Mouse (Mus musculus): ENCODE measurements around the gene Caprin2.

GRCm38 (mm10) chr6:148826119-148826518 lies 69.9 kb downstream of the Caprin2 start:
- TF ChIP-seq HCFC1 (IDR thresholded peaks at IDR 0.05; ENCODE audit: low read depth, low read length) (no peak), SMC3 (IDR thresholded peaks at IDR 0.05; ENCODE audit: low read depth, low read length) (no peak), ZMIZ1 (IDR thresholded peaks at IDR 0.05; ENCODE audit: low read depth, low read length) (no peak), POLR2A (IDR thresholded peaks at IDR 0.05; ENCODE audit: control insufficient read depth in 1 of 2, insufficient read depth in 1 of 2, low read depth in 1 of 2, low read length in 2 of 2, poor library complexity in 1 of 2) (no peak), RCOR1 (IDR thresholded peaks at IDR 0.05; ENCODE audit: low read depth, low read length) (no peak), BHLHE40 (IDR thresholded peaks at IDR 0.05; ENCODE audit: borderline replicate concordance, low read depth, low read length) (no peak), SIN3A (IDR thresholded peaks at IDR 0.05; ENCODE audit: low read length) (no peak), CHD2 (IDR thresholded peaks at IDR 0.05; ENCODE audit: low read length) (no peak), GATA1 (IDR thresholded peaks at IDR 0.05; ENCODE audit: low read depth, low read length) (no peak)
